Mouse (Mus musculus) intestine, embryonic 14.5 days (tissue): ENCODE results near the gene Gm48551. TPM values are rescaled to one million over a fixed set of nuclear protein-coding genes. Genes with fewer than 3 reads are reported as not detected.

Experiments used
- ATAC-seq: fragments of 200-750 bp; cut with Nextera tagmentation; replicated peaks from 2 replicates; pipeline ENCODE4 v1.8.0; 2017; ENCODE audit warnings: low read depth, moderate number of reproducible peaks, moderate TSS enrichment, moderate library complexity; ENCODE audit not compliant: low FRiP score, low TSS enrichment
- DNase-seq: peaks from one replicate; pipeline ENCODE4 v3.0.0-alpha.2; 2018; ENCODE audit warnings: low spot score
- H3K27ac ChIP-seq: fragments of 300-500 bp; sonication (generic); 2 replicates; pipeline ENCODE4 v1.5.1; 2014; ENCODE audit warnings: low read depth, mild to moderate bottlenecking, control low read depth
- H3K27me3 ChIP-seq: fragments of 300-500 bp; sonication (generic); replicated peaks from 2 replicates; pipeline ENCODE4 v1.6.1; 2014; ENCODE audit warnings: low read length, control low read depth; ENCODE audit not compliant: control insufficient read depth, insufficient read depth
- H3K36me3 ChIP-seq: fragments of 300-500 bp; sonication (generic); 2 replicates; pipeline ENCODE4 v1.6.1; 2014; ENCODE audit warnings: low read length, control low read depth; ENCODE audit not compliant: control insufficient read depth, insufficient read depth
- H3K4me1 ChIP-seq: fragments of 300-500 bp; sonication (generic); replicated peaks from 2 replicates; pipeline ENCODE4 v1.6.1; 2014; ENCODE audit warnings: low read length, control low read depth, mixed read lengths; ENCODE audit not compliant: control insufficient read depth, insufficient read depth
- H3K4me2 ChIP-seq: fragments of 300-500 bp; sonication (generic); 2 replicates; pipeline ENCODE4 v1.6.1; 2014; ENCODE audit warnings: low read length
- H3K4me3 ChIP-seq: fragments of 300-500 bp; sonication (generic); 2 replicates; pipeline ENCODE4 v1.5.1; 2014; ENCODE audit warnings: low read depth, low read length, control low read depth, mixed read lengths
- H3K9ac ChIP-seq: fragments of 300-500 bp; sonication (generic); 2 replicates; pipeline ENCODE4 v1.6.1; 2014; ENCODE audit warnings: mild to moderate bottlenecking, low read length
- H3K9me3 ChIP-seq: fragments of 300-500 bp; sonication (generic); 2 replicates; pipeline ENCODE4 v1.6.1; 2016; ENCODE audit warnings: low read length, control low read depth; ENCODE audit not compliant: control insufficient read depth
- WGBS: fragments of 180-500 bp; shearing (Covaris S2); extraction: QIAGEN DNeasy Blood & Tissue Kit; methylation state at CpG from one replicate; pipeline ENCODE4 v1.1.7; 2014; 5-methylcytosine and 5-hydroxymethylcytosine counted together
- polyA plus RNA-seq: library from polyadenylated mRNA; unstranded; fragments of >200 nt; fragmentation: Nextera tagmentation; extraction: Ambion mirVana; gene quantifications from 2 replicates; pipeline ENCODE4 v1.2.1, GENCODE M21; 2014

Gene Gm48551
- polyA plus RNA-seq, 1 experiment from 2014 or later: 4.2 TPM

DNA sequence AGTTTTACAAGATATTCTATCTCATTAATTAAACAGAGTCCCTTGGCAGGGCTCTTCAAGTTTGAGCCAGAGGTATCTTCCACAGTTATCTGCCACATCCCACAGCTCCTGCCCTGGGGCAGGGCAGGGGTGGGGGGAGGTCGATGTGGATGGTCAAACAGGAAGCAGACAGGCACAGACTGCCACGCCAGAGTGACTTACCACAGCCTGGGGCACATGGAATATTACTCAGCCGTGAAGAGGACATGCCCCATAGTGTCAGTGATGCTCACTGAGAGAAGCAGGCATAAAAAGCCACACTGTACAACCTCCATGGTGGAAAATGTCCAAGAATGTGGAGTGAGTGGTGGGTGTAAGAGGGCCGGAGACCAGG lies 39.1 kb upstream of the Gm48551 start:
- no peak for ATAC-seq
- Histone ChIP-seq H3K9me3 (no peaks in the 10 kb centered on the region), H3K4me3 (no peak overlapping the region), H3K27ac (no peak overlapping the region), H3K4me1 (peaks cover 34% of the 10 kb centered on the region), H3K4me2 (no peak overlapping the region), H3K9ac (no peak overlapping the region), H3K27me3 (peaks cover 33% of the 10 kb centered on the region), H3K36me3 (peaks cover 6% of the 10 kb centered on the region)
- no peak for DNase-seq
- 89% methylated on average over 4 of the region's 4 CpGs for WGBS

DNA sequence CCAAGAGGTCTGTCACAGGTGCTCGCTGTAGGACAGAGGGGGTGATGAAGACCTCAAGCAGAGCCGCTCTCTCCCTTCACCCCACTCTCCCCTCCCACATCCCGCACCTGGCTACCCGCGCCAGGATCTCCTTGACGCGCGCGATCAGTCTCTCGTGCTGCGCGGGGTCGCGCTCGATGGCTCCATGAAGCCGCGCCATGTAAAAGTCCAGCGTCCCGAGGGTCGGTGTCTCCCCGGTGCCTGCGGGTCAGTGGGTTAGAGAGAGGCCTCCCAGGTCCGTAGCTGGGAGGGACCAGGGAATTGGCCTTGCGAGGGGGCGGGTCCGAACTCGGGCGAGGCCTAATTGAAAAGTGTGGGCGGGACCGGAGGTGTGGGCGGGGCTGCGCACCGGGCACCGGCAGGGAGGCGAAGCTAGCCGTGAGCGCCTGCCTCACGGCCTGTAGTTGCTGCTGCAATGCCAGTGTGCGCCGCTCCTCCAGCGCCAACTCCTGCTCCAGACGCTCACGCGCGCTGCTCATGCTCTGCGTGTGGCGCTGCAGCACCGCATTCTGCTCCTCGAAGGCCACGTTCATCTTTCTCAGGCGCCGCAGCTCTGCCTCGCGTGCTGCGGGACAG lies 37.7 kb upstream of the Gm48551 start:
- ATAC-seq (no peak; the same call in 1 of the 2 replicates), DNase-seq (no peak)
- H3K4me1 ChIP-seq: peaks cover 31% of the 10 kb centered on the region
- H3K4me2 ChIP-seq: peak overlapping the region; percentile 47
- no peak overlapping the region for H3K9ac ChIP-seq
- peak overlapping the region; percentile 17; the same call in 1 of the 2 replicates for H3K4me3 ChIP-seq
- H3K27ac ChIP-seq: no peak overlapping the region
- no peaks in the 10 kb centered on the region for H3K9me3 ChIP-seq
- WGBS: 9% methylated on average over 54 of the region's 55 CpGs
- peaks cover 33% of the 10 kb centered on the region for H3K27me3 ChIP-seq
- peaks cover 6% of the 10 kb centered on the region for H3K36me3 ChIP-seq

DNA sequence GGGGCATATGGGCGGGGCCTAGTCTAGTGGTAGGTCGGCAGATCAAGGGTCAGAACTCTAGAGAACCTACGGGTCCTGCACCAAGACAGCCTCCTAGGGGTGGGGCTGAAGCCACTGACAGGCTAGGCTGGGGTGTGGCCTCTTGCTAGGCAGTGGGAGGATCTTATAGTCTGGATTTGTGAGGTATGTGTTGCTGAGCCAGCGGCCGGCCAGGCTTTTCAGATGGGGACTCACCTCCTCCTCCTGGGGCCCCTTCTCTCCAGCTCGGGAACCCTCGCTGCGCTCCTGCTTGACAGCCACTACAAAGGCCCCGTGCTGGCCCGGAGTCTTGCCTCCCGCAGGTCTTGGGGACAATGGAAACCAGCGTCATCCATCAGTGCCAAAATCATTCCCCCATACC lies 35.1 kb upstream of the Gm48551 start:
- Histone ChIP-seq H3K4me1 (peaks cover 26% of the 10 kb centered on the region), H3K27ac (0 out of 2 replicates have a peak overlapping the region, but pooled peaks have one; percentile 62), H3K9ac (no peak overlapping the region), H3K4me2 (peak overlapping the region; percentile 88), H3K27me3 (peaks cover 9% of the 10 kb centered on the region), H3K4me3 (peak overlapping the region; percentile 66), H3K9me3 (no peaks in the 10 kb centered on the region), H3K36me3 (peaks cover 6% of the 10 kb centered on the region)
- ATAC-seq: 0 out of 2 replicates have a peak, but pooled peaks have one; percentile 4
- 8% methylated on average over 12 of the region's 12 CpGs for WGBS
- no peak for DNase-seq

DNA sequence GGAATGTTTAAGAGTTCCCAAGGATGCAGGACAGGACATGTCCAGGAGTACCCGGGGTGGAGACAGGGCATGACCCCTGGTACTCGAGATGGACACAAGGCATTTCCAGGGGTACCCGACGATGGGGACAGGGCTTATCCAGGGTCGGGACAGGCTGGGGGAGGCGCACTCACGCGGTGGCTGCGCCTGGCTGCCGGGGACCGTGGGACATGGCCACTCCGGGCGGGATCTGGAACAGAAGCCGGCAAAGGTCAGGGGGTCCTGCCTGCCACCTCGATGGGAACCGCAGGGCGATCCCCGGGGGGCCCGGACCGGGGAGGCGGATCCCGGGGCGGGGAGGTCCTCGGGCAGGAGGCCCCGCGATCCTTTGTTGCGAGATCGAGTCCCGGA lies 34.3 kb upstream of the Gm48551 start:
- Histone ChIP-seq H3K4me3 (peak overlapping the region; percentile 66), H3K4me2 (peak overlapping the region; percentile 88), H3K9ac (peak overlapping the region; percentile 78), H3K36me3 (peaks cover 6% of the 10 kb centered on the region), H3K27me3 (0 out of 2 replicates have a peak, but pooled peaks cover 2% of the 10 kb centered on the region), H3K27ac (peak overlapping the region; percentile 62), H3K4me1 (peaks cover 26% of the 10 kb centered on the region), H3K9me3 (no peaks in the 10 kb centered on the region)
- no peak for DNase-seq
- under 1% methylated on average over 29 of the region's 29 CpGs for WGBS
- peak; percentile 20 for ATAC-seq

DNA sequence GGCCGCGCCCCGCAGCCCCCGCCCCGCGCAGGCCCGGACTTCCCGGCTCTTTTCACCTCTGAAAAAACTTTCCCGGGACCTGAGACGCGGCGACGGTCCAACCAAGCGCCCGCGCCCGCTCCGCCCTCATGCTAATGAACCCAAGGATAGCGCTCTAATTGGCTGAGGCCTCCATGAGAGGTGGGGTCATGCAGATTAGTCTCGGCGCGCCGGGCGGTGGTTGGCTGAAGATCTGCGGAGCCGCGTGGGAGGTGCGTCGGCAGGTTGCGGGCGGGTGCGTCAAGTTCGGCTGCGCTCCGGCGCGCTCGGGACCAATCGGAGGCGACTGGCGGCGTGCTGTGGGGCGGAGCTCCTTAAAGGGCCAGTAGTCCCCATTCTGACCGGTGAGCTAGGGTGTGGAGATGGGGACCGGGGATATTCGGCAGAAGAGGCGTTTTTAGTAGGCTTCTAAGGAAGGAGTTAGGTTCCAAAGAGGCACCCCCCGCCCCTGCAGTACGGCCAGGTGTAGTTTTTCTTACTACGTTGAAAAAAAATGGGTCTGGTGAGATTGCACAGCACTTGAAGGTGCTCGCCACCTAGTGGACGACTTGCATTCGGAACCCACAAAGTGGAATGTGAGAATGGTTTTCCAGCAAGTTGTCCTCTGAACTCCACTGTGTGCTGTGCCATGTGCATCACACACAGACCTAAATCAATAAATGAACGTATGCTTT lies 33.8 kb upstream of the Gm48551 start, which contains the start of gene Hmg20b:
Gene Hmg20b (minus strand): TSS at position 130 of the 713 bp plus-strand sequence.
- Histone ChIP-seq H3K27ac (peak within 1 kb of the TSS; percentile 62), H3K4me1 (peaks cover 26% of the 10 kb centered on the region), H3K4me2 (peak within 1 kb of the TSS; percentile 88), H3K4me3 (peak within 1 kb of the TSS; percentile 66), H3K27me3 (no peaks in the 10 kb centered on the region), H3K9me3 (no peaks in the 10 kb centered on the region), H3K36me3 (peaks cover 6% of the 10 kb centered on the region), H3K9ac (peak within 1 kb of the TSS; percentile 78)
- DNase-seq (peak; percentile 97), ATAC-seq (peak; percentile 92)
- under 1% methylated on average over 54 of the region's 54 CpGs for WGBS

DNA sequence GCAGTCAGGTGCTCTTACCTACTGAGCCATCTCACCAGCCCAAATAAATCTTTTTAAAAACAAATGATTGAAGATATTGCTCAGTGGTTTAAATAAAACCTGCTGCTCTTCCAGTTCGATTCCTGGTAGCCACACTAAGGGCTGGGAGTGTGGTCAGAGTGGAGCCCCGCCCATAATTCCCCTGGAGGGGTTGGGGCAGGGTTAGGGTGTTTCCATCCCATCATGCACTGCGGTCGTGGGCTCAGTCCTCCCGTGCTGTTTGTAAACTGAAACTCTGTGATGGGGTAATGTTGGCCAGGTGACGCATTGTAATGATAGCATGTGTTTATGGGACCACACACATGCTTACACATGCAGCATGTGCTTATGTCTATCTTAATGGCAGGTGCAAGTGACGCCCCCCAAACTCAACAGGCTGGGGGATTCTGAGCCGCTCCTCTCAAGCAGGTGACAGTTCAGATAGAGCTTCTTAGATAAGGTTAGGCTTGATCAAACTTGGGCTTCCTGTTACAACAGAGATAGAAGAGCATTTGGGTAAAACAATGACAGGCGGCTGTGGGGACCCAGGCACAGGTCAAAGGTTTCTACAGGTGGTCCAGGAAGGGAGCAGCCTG lies 32.5 kb upstream of the Gm48551 start:
- Histone ChIP-seq H3K27ac (no peak overlapping the region), H3K4me1 (peaks cover 24% of the 10 kb centered on the region), H3K9me3 (no peaks in the 10 kb centered on the region), H3K9ac (no peak overlapping the region), H3K4me3 (no peak overlapping the region), H3K27me3 (no peaks in the 10 kb centered on the region), H3K4me2 (no peak overlapping the region), H3K36me3 (peaks cover 6% of the 10 kb centered on the region)
- DNase-seq (no peak), ATAC-seq (no peak)
- 14% methylated on average over 9 of the region's 9 CpGs for WGBS

DNA sequence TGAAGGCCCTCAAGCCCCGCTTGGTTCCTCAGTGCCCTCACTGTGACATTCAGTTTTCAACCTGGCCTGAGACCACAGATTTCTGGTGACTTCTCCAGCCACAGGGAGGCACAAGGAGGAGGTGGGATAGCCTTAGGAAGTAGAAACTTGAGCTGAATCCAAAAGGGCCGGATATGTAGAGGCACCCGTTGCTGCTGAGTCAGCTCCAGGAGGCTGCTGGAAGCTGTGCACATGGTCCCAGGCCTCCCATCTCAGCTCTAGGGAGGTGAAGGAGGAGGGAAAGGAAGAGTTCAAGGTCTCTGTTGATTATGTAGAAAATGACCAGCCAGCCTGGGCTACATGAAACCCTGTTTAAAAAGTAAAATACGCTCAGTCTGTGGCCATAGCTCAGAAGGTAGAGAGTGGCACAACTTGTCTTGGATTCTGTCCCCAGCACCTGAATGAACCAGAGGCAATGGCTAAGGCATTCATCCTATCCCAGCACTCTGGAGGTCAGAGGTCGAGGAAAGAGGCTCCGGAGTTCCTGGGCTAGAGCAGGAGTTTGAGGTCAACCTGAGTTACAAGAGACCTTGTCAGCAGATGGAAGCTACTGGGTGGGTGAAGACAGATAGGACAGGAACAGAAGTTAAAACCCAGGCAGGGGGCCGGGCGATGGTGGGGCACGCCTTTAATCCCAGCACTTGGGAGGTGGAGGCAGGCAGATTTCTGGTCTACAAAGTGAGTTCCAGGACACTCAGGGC lies 29.4 kb upstream of the Gm48551 start:
- Histone ChIP-seq H3K4me2 (no peak overlapping the region), H3K4me3 (no peak overlapping the region), H3K27me3 (no peaks in the 10 kb centered on the region), H3K9me3 (no peaks in the 10 kb centered on the region), H3K9ac (no peak overlapping the region), H3K27ac (no peak overlapping the region), H3K36me3 (no peaks in the 10 kb centered on the region), H3K4me1 (peaks cover 22% of the 10 kb centered on the region)
- ATAC-seq (no peak), DNase-seq (no peak)
- WGBS: 69% methylated on average over 9 of the region's 9 CpGs

DNA sequence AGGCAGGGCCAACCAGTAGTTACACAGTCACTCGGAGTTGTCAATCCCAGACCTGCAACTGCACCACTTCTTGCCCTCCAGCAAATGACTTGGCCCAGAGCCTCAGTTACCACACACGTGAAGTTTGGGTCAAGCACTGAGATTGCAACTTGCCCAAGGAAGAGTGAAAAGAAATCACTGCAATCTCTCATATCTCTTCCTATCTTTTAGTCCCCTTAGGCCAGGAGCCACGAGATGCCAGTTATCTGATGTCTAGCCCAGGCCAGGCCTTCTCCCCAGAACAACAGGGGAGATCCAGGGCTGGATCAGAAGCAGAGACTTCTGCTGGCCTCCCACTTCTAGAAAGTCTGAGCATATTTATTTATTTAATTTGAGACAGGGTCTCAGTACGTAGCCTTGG lies 28.7 kb upstream of the Gm48551 start:
- H3K4me3 ChIP-seq: no peak overlapping the region
- no peak overlapping the region for H3K9ac ChIP-seq
- H3K9me3 ChIP-seq: no peaks in the 10 kb centered on the region
- DNase-seq: no peak
- no peak for ATAC-seq
- H3K4me2 ChIP-seq: no peak overlapping the region
- no peak overlapping the region for H3K27ac ChIP-seq
- no peaks in the 10 kb centered on the region for H3K36me3 ChIP-seq
- 77% methylated on average over 4 of the region's 4 CpGs for WGBS
- no peaks in the 10 kb centered on the region for H3K27me3 ChIP-seq
- H3K4me1 ChIP-seq: peaks cover 22% of the 10 kb centered on the region
